Comparison of ENCODE assay signal across 9 mouse cellular contexts in the genomic region with DNA sequence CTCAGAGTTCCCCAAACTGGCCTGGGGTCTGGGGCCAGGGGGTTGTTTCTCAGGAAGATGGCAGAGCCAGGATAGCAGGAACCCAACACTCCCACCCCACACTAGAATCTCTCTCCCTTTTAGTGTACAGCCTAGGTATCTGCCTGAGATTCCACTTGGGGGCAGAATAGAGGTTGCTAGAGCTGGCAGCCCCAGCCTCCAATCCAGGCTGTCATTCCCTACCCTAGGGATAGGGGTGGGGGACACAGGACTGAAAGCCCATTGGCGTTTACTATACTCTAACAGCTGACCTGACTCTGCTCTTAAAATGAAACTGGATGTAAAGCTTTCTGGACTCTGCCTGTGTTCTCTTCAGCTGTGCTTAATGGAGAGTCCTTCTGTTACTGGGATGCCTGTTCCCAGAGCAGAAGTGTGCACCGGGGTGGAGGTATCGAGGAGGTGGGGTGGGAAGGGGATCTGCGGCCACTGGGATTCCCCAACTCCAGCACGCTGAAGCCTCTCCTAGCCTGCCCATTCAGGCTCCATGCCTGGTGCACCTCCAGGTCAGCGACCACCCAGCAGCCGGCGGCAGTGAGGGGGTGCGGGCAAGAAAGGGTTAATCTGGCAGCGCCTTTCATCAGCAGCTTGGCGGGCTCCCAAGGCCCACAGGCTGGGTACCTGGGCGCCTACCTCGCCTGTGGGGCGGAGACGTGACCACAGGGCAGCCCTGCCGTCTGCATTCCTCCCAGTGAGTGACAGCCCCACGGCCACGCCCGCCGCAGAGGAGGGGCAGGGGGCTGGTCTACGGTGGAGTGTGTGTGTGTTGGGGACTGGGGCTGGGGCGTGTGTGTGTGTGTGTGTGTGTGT. TPM values are rescaled to one million over a fixed set of nuclear protein-coding genes. Genes with fewer than 3 reads are reported as not detected.
A peak's percentile ranks its signal among the peaks of the same experiment; 100 is the strongest.
DNase-seq lines count a peak whose midpoint lies in the region; ATAC-seq and TF ChIP-seq lines count a peak whose summit lies in the region.
"Had no signal": no experiment of that assay in that cellular context is flagged by ENCODE, and none has a peak within 500 bp of the region (broad histone marks: within the 10 kb centered on the region; RNA-seq: fewer than 3 reads in every experiment).

No protein-coding gene starts in this region.

- H3K4me2 ChIP-seq in hindbrain, embryonic 13.5 days = peak overlapping the region; percentile 57
- H3K4me2 ChIP-seq in midbrain, postnatal 0 days (ENCODE audit: low read depth, low read length, poor library complexity, severe bottlenecking) = peak overlapping the region; percentile 32

- peak overlapping the region; percentile 53; the same call in 1 of the 2 replicates for H3K9ac ChIP-seq in hindbrain, embryonic 13.5 days
- H3K9ac ChIP-seq in midbrain, postnatal 0 days (replicated peaks; ENCODE audit: low read length, poor library complexity, severe bottlenecking) = no peak overlapping the region

- H3K36me3 ChIP-seq in hindbrain, embryonic 13.5 days = no peaks in the 10 kb centered on the region
- no peaks in the 10 kb centered on the region for H3K36me3 ChIP-seq in midbrain, postnatal 0 days (ENCODE audit: insufficient read depth, low read length)
- H3K36me3 ChIP-seq in thymus, adult 2 months (ENCODE audit: control insufficient read depth, insufficient read depth, low read length) = no peaks in the 10 kb centered on the region

- H3K27ac ChIP-seq in cortical plate, adult 2 months (ENCODE audit: insufficient read depth, low read length) = no peak overlapping the region
- no peak overlapping the region for H3K27ac ChIP-seq in hindbrain, embryonic 13.5 days
- H3K27ac ChIP-seq in midbrain, postnatal 0 days (ENCODE audit: low read depth, low read length) = no peak overlapping the region
- H3K27ac ChIP-seq in thymus, adult 2 months (ENCODE audit: control insufficient read depth, insufficient read depth, low read length) = no peak overlapping the region
- H3K27ac ChIP-seq: macrophage had no signal

- TF ChIP-seq POLR2A in cortical plate, adult 2 months (IDR thresholded peaks at IDR 0.05; ENCODE audit: extremely low read depth, insufficient read depth, low read length) = no peak
- no peak for TF ChIP-seq POLR2A in thymus, adult 2 months (IDR thresholded peaks at IDR 0.05; ENCODE audit: control insufficient read depth, extremely low read depth, insufficient read depth, low read length, poor library complexity)

- H3K4me3 ChIP-seq in cortical plate, adult 2 months (ENCODE audit: insufficient read depth, low read length) = no peak overlapping the region
- peak overlapping the region; percentile 26 for H3K4me3 ChIP-seq in hindbrain, embryonic 13.5 days
- no peak overlapping the region for H3K4me3 ChIP-seq in midbrain, postnatal 0 days (ENCODE audit: low read depth, low read length)
- no peak overlapping the region for H3K4me3 ChIP-seq in thymus, adult 2 months (ENCODE audit: control insufficient read depth, insufficient read depth, low read length)

- WGBS in hindbrain, embryonic 13.5 days = under 1% methylated on average over 21 of the region's 22 CpGs
- WGBS in midbrain, postnatal 0 days = 3% methylated on average over 15 of the region's 22 CpGs
- 8% methylated on average over 22 of the region's 22 CpGs for WGBS in thymus, adult 2 months

- H3K4me1 ChIP-seq in cortical plate, adult 2 months (ENCODE audit: control insufficient read depth, insufficient read depth, low read length) = no peaks in the 10 kb centered on the region
- H3K4me1 ChIP-seq in hindbrain, embryonic 13.5 days (replicated peaks) = peaks cover 24% of the 10 kb centered on the region
- H3K4me1 ChIP-seq in midbrain, postnatal 0 days (ENCODE audit: insufficient read depth, low read length) = no peaks in the 10 kb centered on the region
- H3K4me1 ChIP-seq in thymus, adult 2 months (replicated peaks; ENCODE audit: control insufficient read depth, insufficient read depth, low read length) = peaks cover 9% of the 10 kb centered on the region

- H3K27me3 ChIP-seq in hindbrain, embryonic 13.5 days = peaks cover 38% of the 10 kb centered on the region
- H3K27me3 ChIP-seq in midbrain, postnatal 0 days (ENCODE audit: insufficient read depth, low read length) = no peaks in the 10 kb centered on the region
- no peaks in the 10 kb centered on the region for H3K27me3 ChIP-seq in thymus, adult 2 months (ENCODE audit: control insufficient read depth, insufficient read depth, low read length)

- peak; percentile 36 for DNase-seq in gastrocnemius, postnatal 10 days
- DNase-seq in gastrocnemius, postnatal 36 days = no peak
- peak; percentile 56 for DNase-seq in liver
- peak; percentile 43 for DNase-seq in midbrain, postnatal 0 days (ENCODE audit: low spot score)
- DNase-seq in layer of hippocampus, adult 11-12 months (ENCODE audit: low spot score) = no peak
- no peak for DNase-seq in thymus, adult 2 months

- 0 out of 2 replicates have a peak, but pooled peaks have one; percentile 3 for TF ChIP-seq CTCF in cortical plate, adult 2 months (IDR thresholded peaks at IDR 0.05; ENCODE audit: extremely low read depth, insufficient read depth, low read length)
- peak; percentile 34; the same call in 1 of the 2 replicates for TF ChIP-seq CTCF in midbrain, postnatal 0 days (IDR thresholded peaks at IDR 0.05)
- TF ChIP-seq CTCF in thymus, adult 2 months (IDR thresholded peaks at IDR 0.05; ENCODE audit: borderline replicate concordance, control insufficient read depth, extremely low read depth, insufficient read depth, low read length, poor library complexity) = no peak

- intact Hi-C loops in gastrocnemius, postnatal 36 days (cut with DNase I) = no loop called here

- no peaks in the 10 kb centered on the region for H3K9me3 ChIP-seq in hindbrain, embryonic 13.5 days
- H3K9me3 ChIP-seq in midbrain, postnatal 0 days (ENCODE audit: low read length) = no peaks in the 10 kb centered on the region

- ATAC-seq in hindbrain, embryonic 13.5 days (ENCODE audit: low FRiP score) = peak; percentile 57; the same call in 1 of the 2 replicates
- ATAC-seq in midbrain, postnatal 0 days (ENCODE audit: low FRiP score) = no peak

RNA-seq across cellular contexts. Expression of a gene that starts 50.9 kb away (rescaled TPM):
- total RNA-seq in gastrocnemius, postnatal 10 days (2021) = not detected
- not detected for total RNA-seq in gastrocnemius, postnatal 36 days (2021)
- not detected in 2 replicates for polyA plus RNA-seq in cortical plate, adult 2 months (2012; rRNA removed)
- not detected in 2 replicates for polyA plus RNA-seq in hindbrain, embryonic 13.5 days (2015; fragmentation: Nextera tagmentation; extraction: Ambion mirVana)
- not detected in 2 replicates for total RNA-seq in midbrain, postnatal 0 days (2014; rRNA removed)
- not detected in 2 replicates for polyA plus RNA-seq in midbrain, postnatal 0 days (2015; fragmentation: Nextera tagmentation; extraction: Ambion mirVana)
- polyA plus RNA-seq in thymus, adult 2 months (2012; rRNA removed) = 0.40 and 0.50 TPM in 2 replicates
- polyA plus RNA-seq: macrophage had no signal

Comparison
In these comparisons a context has a peak if more than half of its experiments do, and no peak if none do; other contexts are left out.
1. DNase-seq: peak in gastrocnemius, postnatal 10 days (single experiment), liver (single experiment) and midbrain, postnatal 0 days (single experiment); none in gastrocnemius, postnatal 36 days (0 of 2), layer of hippocampus, adult 11-12 months (single experiment) and thymus, adult 2 months (single experiment).